Mouse (Mus musculus) brain, embryonic 14.5 days (tissue): ENCODE measurements around the gene Tmem44.

Source experiments
- CTCF ChIP-seq: fragments of 200-500 bp; IDR thresholded peaks from 2 replicates; pipeline ENCODE4 v1.5.1; 2012; ENCODE audit warnings: inconsistent platforms, mild to moderate bottlenecking, moderate library complexity, borderline replicate concordance; ENCODE audit not compliant: insufficient read depth, insufficient read length; ENCODE audit errors: extremely low read depth
- POLR2A ChIP-seq: fragments of 200-500 bp; IDR thresholded peaks from 2 replicates; pipeline ENCODE4 v1.6.1; 2012; ENCODE audit warnings: mild to moderate bottlenecking, inconsistent platforms, borderline replicate concordance; ENCODE audit not compliant: poor library complexity, insufficient read depth, insufficient read length, severe bottlenecking; ENCODE audit errors: extremely low read depth

DNA sequence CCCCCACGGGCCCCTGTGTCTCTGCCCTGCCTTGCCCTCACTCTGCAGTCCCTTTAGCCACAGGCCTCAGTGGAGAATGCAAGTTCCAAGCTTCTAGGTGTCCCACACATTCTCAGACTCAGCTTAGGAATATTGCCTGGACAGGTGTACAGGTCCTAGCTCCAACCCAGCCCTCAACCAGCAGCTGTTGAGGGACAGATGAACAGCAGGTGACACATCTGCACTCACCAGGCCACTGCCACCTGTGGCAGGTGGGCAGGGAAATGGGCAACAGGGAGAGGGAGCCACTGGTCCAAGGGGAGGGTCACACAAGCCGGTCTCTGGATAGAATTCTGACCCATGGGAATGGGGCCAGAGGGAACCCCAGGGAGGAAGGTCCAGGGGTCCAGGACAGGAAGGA is 22.8 kb downstream of the Tmem44 start:
- no peak for TF ChIP-seq POLR2A
- TF ChIP-seq CTCF, result no peak
